Mouse (Mus musculus): ENCODE data around the gene Anp32e.

DNA sequence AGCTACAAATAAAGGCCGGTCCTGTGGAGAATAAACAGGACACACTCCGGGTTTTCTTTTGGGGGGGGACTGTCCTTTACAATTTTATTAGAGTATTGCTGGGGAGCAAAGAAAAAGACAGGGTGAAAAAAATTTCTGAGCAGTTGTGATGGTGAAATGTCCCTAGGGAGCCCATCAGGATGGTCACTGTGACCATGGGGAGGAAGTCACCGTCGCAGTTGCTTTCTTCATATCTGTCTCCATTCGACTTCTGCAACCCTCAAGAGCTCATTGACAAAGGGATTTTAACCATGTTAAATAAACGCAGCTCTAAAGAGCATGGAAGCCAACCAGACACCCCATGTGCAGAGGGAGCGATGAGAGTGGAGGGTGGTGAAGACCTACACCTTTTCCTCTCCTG, 12.3 kb upstream of the Anp32e start:
- TF ChIP-seq CTCF (IDR thresholded peaks at IDR 0.05; ENCODE audit: low read depth, low read length) = no peak
- TF ChIP-seq POLR2AphosphoS5 (IDR thresholded peaks at IDR 0.05; ENCODE audit: insufficient replicate concordance, low read depth, low read length) = no peak
- no peak for TF ChIP-seq GATA1 (IDR thresholded peaks at IDR 0.05; ENCODE audit: borderline replicate concordance, low read length)
